Mouse (Mus musculus): ENCODE data around the gene Cacna1e. TPM values are rescaled to one million over a fixed set of nuclear protein-coding genes. Genes with fewer than 3 reads are reported as not detected.

Gene Cacna1e
- polyA plus RNA-seq, 1 experiment from 2014 or later, result 5.8 TPM

DNA sequence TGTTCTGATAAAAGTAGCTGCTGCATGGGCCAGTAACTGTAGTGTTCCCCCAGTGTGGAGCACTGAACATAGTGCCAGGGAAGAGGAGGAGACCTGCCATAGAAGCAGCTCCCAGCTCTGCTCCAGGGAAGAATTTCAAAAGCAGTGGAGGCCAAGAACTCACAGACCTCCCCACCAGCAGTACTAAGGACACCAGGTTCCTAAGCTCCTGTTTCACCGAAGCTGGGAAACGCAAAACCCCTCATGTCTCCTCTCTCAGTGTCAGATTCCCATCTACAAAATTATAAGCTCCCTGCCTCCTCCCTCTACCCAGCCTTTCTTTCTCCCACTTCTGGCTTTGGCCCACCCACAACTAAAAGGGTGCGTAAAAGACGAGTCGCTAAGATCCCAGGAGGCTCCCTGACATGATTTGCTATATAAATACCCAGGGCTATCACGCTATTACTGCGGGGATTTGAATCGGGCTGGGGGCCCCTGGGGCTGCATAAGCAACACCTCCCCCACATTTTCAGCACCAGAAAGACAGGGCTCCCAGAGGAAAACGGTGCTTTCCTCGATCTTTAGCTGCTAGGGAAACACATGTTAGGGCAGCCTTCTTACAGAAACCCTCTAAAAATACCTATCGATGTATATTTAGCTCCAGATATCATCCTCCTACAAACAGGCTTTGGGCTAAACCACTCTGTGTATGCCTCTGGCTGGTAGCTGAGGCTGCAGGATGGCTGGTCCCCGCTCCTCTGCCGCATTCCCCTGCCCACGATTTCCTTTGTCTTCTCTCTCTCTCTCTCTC is 195.2 kb downstream of the Cacna1e start:
- Histone ChIP-seq H3K27me3 (no peaks in the 10 kb centered on the region), H3K36me3 (ENCODE audit: poor library complexity, severe bottlenecking) (no peaks in the 10 kb centered on the region), H3K4me1 (no peaks in the 10 kb centered on the region), H3K4me2 (no peak overlapping the region), H3K9ac (no peak overlapping the region), H3K4me3 (no peak overlapping the region), H3K27ac (no peak overlapping the region), H3K9me3 (replicated peaks) (no peaks in the 10 kb centered on the region)
- no peak for ATAC-seq
- 44% methylated on average over 14 of the region's 14 CpGs for WGBS

- H3K4me1 ChIP-seq, result no peaks in the 10 kb centered on the region
Measured at GRCm38 (mm10) chr1:154686861-154687260, 197.4 kb downstream of the Cacna1e start.

GRCm38 (mm10) chr1:154683477-154684106 is 200.7 kb downstream of the Cacna1e start:
- H3K4me2 ChIP-seq, result no peak overlapping the region
- WGBS, result 89% methylated on average over 1 of the region's 1 CpGs
- H3K4me3 ChIP-seq, result no peak overlapping the region
- H3K27me3 ChIP-seq, result no peaks in the 10 kb centered on the region
- no peak for ATAC-seq
- no peak overlapping the region for H3K9ac ChIP-seq
- H3K36me3 ChIP-seq (ENCODE audit: poor library complexity, severe bottlenecking), result no peaks in the 10 kb centered on the region
- no peaks in the 10 kb centered on the region for H3K4me1 ChIP-seq
- H3K27ac ChIP-seq, result no peak overlapping the region
- H3K9me3 ChIP-seq (replicated peaks), result no peaks in the 10 kb centered on the region

More at GRCm38 (mm10) chr1:154686861-154687260, 197.4 kb downstream of the Cacna1e start:
- Histone ChIP-seq H3K4me2 (no peak overlapping the region), H3K27ac (no peak overlapping the region), H3K9ac (no peak overlapping the region), H3K9me3 (replicated peaks) (no peaks in the 10 kb centered on the region), H3K4me3 (no peak overlapping the region), H3K36me3 (ENCODE audit: poor library complexity, severe bottlenecking) (no peaks in the 10 kb centered on the region), H3K27me3 (no peaks in the 10 kb centered on the region)
- no peak for ATAC-seq
- 79% methylated on average over 6 of the region's 6 CpGs for WGBS

- Histone ChIP-seq H3K36me3 (ENCODE audit: poor library complexity, severe bottlenecking) (no peaks in the 10 kb centered on the region), H3K27ac (no peak overlapping the region), H3K9ac (no peak overlapping the region), H3K27me3 (no peaks in the 10 kb centered on the region), H3K9me3 (replicated peaks) (no peaks in the 10 kb centered on the region), H3K4me2 (no peak overlapping the region), H3K4me3 (no peak overlapping the region), H3K4me1 (no peaks in the 10 kb centered on the region)
- ATAC-seq, result no peak
- 0% methylated on average over 1 of the region's 1 CpGs for WGBS
Measured at GRCm38 (mm10) chr1:154678989-154679388, 205.3 kb downstream of the Cacna1e start.

DNA sequence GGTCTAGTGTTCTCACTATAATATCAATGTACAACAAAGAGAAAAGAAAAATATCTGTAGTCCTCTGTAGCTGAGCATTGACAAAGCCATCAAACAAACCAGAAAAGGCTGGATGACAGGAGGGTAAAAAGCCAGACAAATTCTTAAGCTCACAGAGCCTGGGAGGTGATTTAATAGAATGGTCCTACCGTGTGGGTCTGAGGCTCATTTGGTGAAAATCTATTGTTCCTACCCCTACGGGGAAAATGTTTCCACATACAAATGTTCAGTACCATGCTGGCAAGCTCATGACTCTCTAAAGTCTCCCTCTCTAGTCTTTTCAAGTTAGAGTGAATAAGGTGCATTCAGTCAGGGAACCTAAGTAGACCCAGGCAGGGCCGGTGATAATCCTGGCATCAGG is 206.2 kb downstream of the Cacna1e start:
- Histone ChIP-seq H3K4me3 (no peak overlapping the region), H3K9me3 (replicated peaks) (no peaks in the 10 kb centered on the region), H3K4me1 (no peaks in the 10 kb centered on the region), H3K4me2 (no peak overlapping the region), H3K9ac (no peak overlapping the region), H3K27me3 (no peaks in the 10 kb centered on the region), H3K27ac (no peak overlapping the region), H3K36me3 (ENCODE audit: poor library complexity, severe bottlenecking) (no peaks in the 10 kb centered on the region)
- 7% methylated on average over 3 of the region's 3 CpGs for WGBS
- ATAC-seq, result peak; percentile 16; the same call in 1 of the 2 replicates

GRCm38 (mm10) chr1:154677677-154678076 is 206.6 kb downstream of the Cacna1e start:
- Histone ChIP-seq H3K4me2 (no peak overlapping the region), H3K27me3 (no peaks in the 10 kb centered on the region), H3K36me3 (ENCODE audit: poor library complexity, severe bottlenecking) (no peaks in the 10 kb centered on the region), H3K9ac (no peak overlapping the region), H3K27ac (no peak overlapping the region), H3K4me1 (no peaks in the 10 kb centered on the region), H3K9me3 (replicated peaks) (no peaks in the 10 kb centered on the region), H3K4me3 (no peak overlapping the region)
- WGBS, result 77% methylated on average over 2 of the region's 2 CpGs
- ATAC-seq, result no peak

DNA sequence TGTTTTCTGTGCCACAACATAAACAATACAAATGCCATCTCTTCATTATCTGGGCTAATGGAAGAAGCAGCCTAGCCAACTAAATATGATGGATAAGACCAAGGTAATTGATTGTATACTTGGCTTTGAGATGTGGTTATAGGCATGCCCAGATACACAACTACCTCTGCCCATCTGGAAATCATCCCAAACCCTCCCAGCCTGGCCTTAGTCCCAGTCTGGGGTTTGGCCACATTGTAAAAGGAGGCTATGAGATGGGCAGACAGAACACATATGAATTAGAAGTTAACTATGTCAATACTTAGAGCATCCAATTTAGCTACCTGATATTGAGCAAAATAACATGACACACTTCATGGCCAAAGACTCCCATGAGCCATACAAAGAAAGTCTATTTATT is 220.6 kb downstream of the Cacna1e start:
- Histone ChIP-seq H3K4me2 (no peak overlapping the region), H3K4me1 (peaks cover 9% of the 10 kb centered on the region), H3K36me3 (ENCODE audit: poor library complexity, severe bottlenecking) (no peaks in the 10 kb centered on the region), H3K4me3 (no peak overlapping the region), H3K9me3 (replicated peaks) (no peaks in the 10 kb centered on the region), H3K27ac (no peak overlapping the region), H3K27me3 (no peaks in the 10 kb centered on the region), H3K9ac (no peak overlapping the region)
- ATAC-seq, result no peak

GRCm38 (mm10) chr1:154661977-154662376 is 222.3 kb downstream of the Cacna1e start:
- no peak for ATAC-seq
- 76% methylated on average over 5 of the region's 5 CpGs for WGBS
- Histone ChIP-seq H3K9ac (no peak overlapping the region), H3K27ac (no peak overlapping the region), H3K4me1 (peaks cover 9% of the 10 kb centered on the region), H3K4me2 (no peak overlapping the region), H3K27me3 (no peaks in the 10 kb centered on the region), H3K9me3 (replicated peaks) (no peaks in the 10 kb centered on the region), H3K4me3 (no peak overlapping the region), H3K36me3 (ENCODE audit: poor library complexity, severe bottlenecking) (no peaks in the 10 kb centered on the region)

DNA sequence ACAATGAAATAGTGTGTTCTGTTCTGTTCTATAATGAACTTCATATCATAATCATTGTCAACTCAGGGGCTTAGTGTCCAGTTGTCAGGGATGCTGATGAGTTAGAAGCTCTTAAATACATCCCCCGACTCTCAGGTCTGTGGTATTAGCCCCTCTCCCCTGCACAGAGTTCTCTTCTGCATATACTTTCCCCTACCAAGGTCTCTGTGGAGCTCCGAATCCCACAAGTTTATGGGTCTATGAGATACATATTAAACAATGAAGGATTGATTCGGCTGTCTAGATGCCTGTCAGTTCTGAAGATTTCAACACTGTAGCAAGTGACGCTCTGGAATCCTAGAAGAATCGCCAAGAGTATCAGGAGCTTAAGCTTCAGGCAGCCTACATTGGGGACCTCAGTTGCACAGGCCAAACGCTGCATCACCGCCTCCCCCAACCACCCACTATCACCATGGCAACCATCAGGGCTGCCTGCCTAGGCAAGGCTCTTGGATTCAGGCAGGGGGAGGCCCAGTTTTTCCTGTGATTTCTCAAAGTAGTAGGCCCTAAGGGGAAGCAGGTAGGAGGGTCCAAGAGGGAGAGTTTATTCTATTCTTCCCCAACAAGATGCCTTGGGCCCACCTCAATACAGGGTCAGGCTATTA is 223.0 kb downstream of the Cacna1e start:
- Histone ChIP-seq H3K27me3 (no peaks in the 10 kb centered on the region), H3K4me3 (no peak overlapping the region), H3K36me3 (ENCODE audit: poor library complexity, severe bottlenecking) (no peaks in the 10 kb centered on the region), H3K4me1 (peaks cover 9% of the 10 kb centered on the region), H3K9ac (no peak overlapping the region), H3K9me3 (replicated peaks) (no peaks in the 10 kb centered on the region), H3K4me2 (no peak overlapping the region), H3K27ac (no peak overlapping the region)
- peak; percentile 95 for ATAC-seq
- 35% methylated on average over 7 of the region's 7 CpGs for WGBS

GRCm38 (mm10) chr1:154657366-154657765 is 226.9 kb downstream of the Cacna1e start:
- H3K9ac ChIP-seq, result no peak overlapping the region
- H3K4me2 ChIP-seq, result no peak overlapping the region
- H3K9me3 ChIP-seq (replicated peaks), result no peaks in the 10 kb centered on the region
- H3K4me3 ChIP-seq, result no peak overlapping the region
- peaks cover 9% of the 10 kb centered on the region for H3K4me1 ChIP-seq
- no peak for ATAC-seq
- 78% methylated on average over 5 of the region's 5 CpGs for WGBS
- no peak overlapping the region for H3K27ac ChIP-seq
- no peaks in the 10 kb centered on the region for H3K36me3 ChIP-seq (ENCODE audit: poor library complexity, severe bottlenecking)
- no peaks in the 10 kb centered on the region for H3K27me3 ChIP-seq

DNA sequence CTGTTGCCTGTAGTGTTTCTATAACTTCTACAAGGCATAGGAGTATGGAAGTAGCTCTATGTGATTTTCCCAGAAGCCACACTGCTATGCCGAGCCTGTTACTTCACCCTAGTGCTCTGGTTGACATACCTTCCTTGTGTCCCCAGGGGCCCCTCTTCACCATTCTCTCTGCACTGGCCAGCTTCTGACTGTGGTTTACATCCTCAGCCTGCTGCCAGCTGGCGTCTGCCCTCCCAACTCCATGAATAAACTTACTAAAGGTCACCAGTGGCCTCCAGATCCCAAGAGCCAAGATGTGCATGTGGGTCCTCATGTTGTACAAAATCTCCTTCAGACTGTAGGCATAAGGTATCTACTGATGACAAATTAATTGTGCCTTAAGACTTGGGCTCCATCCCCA is 230.3 kb downstream of the Cacna1e start:
- Histone ChIP-seq H3K36me3 (ENCODE audit: poor library complexity, severe bottlenecking) (no peaks in the 10 kb centered on the region), H3K27ac (no peak overlapping the region), H3K9me3 (replicated peaks) (no peaks in the 10 kb centered on the region), H3K27me3 (no peaks in the 10 kb centered on the region), H3K4me3 (no peak overlapping the region), H3K4me1 (no peaks in the 10 kb centered on the region), H3K4me2 (no peak overlapping the region), H3K9ac (no peak overlapping the region)
- no peak for ATAC-seq
- 83% methylated on average over 2 of the region's 2 CpGs for WGBS

- no peaks in the 10 kb centered on the region for H3K27me3 ChIP-seq
- no peak overlapping the region for H3K27ac ChIP-seq
- 91% methylated on average over 6 of the region's 6 CpGs for WGBS
- H3K4me3 ChIP-seq, result no peak overlapping the region
- no peak for ATAC-seq
- H3K9ac ChIP-seq, result no peak overlapping the region
- H3K4me1 ChIP-seq, result no peaks in the 10 kb centered on the region
- H3K36me3 ChIP-seq (ENCODE audit: poor library complexity, severe bottlenecking), result no peaks in the 10 kb centered on the region
- H3K4me2 ChIP-seq, result no peak overlapping the region
- H3K9me3 ChIP-seq (replicated peaks), result no peaks in the 10 kb centered on the region
Measured at GRCm38 (mm10) chr1:154646156-154646950, 237.9 kb downstream of the Cacna1e start.

Data from forebrain, embryonic 13.5 days (tissue).